Mouse (Mus musculus): ENCODE results near the gene Vangl2.

DNA sequence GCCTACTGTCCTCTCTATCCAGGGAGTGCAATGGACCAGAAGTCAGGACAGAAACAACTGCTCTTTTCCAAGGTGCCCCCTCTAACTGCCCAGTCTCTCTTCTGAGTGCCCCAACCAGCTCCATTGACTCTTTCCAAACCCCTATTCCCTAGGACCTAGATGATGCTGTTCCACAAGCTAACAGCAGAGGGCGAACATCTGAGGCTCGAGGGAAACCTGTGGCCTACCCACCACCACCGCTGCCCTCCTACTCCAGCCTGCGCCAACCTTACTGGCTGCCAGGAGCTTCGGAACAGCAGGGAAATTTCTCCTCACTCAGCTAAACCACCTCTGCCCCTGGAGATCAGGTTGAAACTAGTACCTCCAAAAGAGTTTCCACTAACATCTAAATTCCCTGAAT, 16.2 kb downstream of the Vangl2 start:
- peak; percentile 70 for TF ChIP-seq CTCF (IDR thresholded peaks at IDR 0.05; ENCODE audit: borderline replicate concordance, insufficient read depth, low read depth, low read length)
- TF ChIP-seq POLR2A (IDR thresholded peaks at IDR 0.05; ENCODE audit: borderline replicate concordance, insufficient read depth, low read length), result no peak

Measured in cerebellum, adult 2 months (tissue).